Mouse (Mus musculus): ENCODE measurements around the gene Cox6b2. TPM values are rescaled to one million over a fixed set of nuclear protein-coding genes. Genes with fewer than 3 reads are reported as not detected.

Cox6b2 gene
- polyA plus RNA-seq, 1 experiment from 2014 or later = 70.0 TPM

DNA sequence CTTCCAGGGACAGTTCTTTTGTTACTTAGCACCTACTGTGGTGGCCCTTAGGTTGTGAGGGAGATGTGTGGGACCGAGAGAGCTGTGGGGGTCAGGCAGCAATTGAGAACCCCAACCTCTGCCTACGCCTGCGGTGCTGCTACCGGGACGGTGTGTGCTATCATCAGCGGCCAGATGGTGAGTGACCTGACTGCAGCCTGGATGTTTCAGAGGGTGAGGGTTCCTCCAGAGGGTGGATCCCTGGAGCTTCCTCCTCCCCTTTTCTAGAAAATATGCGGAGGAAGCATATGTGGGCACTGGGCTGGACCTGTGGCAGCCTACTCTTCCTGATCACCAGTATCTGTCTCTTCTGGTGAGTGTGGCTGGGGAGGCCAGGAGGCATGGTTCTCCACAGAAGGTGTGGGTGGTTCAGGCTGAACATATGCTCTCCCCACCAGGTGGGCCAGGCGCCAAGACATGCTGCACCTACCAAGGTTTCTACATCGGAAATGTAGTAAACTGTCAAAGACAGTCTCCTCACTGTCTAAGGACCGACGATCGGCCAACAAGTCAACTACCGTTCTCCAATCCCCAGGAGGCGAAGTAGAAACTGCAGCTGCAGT, 30.9 kb upstream of the Cox6b2 start:
- no peaks in the 10 kb centered on the region for H3K36me3 ChIP-seq
- H3K27ac ChIP-seq = no peak overlapping the region
- no peak for ATAC-seq (ENCODE audit: insufficient number of reproducible peaks, insufficient read depth, low FRiP score, low TSS enrichment, low read depth)
- no peak overlapping the region for H3K4me3 ChIP-seq (replicated peaks)
- no peaks in the 10 kb centered on the region for H3K9me3 ChIP-seq
- H3K4me1 ChIP-seq (replicated peaks) = peaks cover 11% of the 10 kb centered on the region
- WGBS = 85% methylated on average over 14 of the region's 14 CpGs
- H3K27me3 ChIP-seq = peaks cover 39% of the 10 kb centered on the region
- H3K9ac ChIP-seq (replicated peaks) = 0 out of 2 replicates have a peak overlapping the region, but pooled peaks have one; percentile 4
- no peak overlapping the region for H3K4me2 ChIP-seq

DNA sequence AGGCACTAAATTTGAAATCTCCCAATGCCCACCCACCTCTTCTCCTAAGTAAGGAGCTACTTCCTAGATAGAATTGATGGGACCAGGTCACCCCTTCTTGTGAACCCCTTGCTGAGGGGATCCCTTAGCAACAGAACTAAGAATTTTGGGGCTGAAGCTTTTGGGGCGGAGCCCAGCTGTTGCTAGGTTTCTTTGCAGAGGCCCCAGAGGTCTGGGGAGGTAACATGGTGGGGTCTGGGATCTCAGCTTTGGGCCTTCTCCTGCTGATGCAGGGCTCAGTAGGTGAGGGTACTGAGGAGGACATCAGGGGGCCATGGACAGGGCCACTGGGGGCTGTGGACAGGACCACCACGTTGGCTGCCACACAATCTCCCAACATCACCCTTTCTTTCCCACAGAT, 29.9 kb upstream of the Cox6b2 start, which contains the start of the genes Il11 and Tmem190:
Gene Il11 (minus strand): TSS at position 101 of the 400 bp plus-strand sequence.
Gene Tmem190 (plus strand): TSS at position 179 of the 400 bp plus-strand sequence.
- no peak for ATAC-seq (ENCODE audit: insufficient number of reproducible peaks, insufficient read depth, low FRiP score, low TSS enrichment, low read depth)
- no peak within 1 kb of the TSS for H3K27ac ChIP-seq
- peaks cover 13% of the 10 kb centered on the region for H3K4me1 ChIP-seq (replicated peaks)
- no peak within 1 kb of the TSS for H3K4me2 ChIP-seq
- WGBS = 94% methylated on average over 2 of the region's 2 CpGs
- H3K27me3 ChIP-seq = peaks cover 45% of the 10 kb centered on the region
- H3K9ac ChIP-seq (replicated peaks) = 0 out of 2 replicates have a peak within 1 kb of the TSS, but pooled peaks have one; percentile 4
- no peaks in the 10 kb centered on the region for H3K36me3 ChIP-seq
- H3K4me3 ChIP-seq (replicated peaks) = no peak within 1 kb of the TSS
- H3K9me3 ChIP-seq = no peaks in the 10 kb centered on the region

DNA sequence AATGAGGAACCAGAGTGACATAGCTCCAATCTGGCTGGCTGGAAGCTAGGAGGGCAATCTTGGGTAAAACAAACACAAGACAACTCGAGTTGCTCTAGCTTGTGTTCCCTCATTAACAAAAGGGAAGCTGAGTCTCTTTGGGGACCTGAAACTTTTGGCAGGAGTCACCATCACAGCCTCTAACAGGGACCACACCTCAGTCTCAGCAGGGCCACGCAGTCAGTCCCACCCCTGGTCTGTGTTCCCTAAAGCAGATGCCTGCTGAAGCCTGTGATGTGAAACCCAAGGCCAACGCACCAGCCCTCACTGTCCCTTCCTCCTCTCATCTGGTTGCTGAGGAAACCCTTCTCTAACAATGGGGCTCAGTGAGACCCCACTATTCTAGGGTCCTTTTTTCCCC, 29.2 kb upstream of the Cox6b2 start:
- Histone ChIP-seq H3K27me3 (peaks cover 49% of the 10 kb centered on the region), H3K9me3 (no peaks in the 10 kb centered on the region), H3K4me3 (replicated peaks) (no peak overlapping the region), H3K4me2 (no peak overlapping the region), H3K36me3 (no peaks in the 10 kb centered on the region), H3K4me1 (replicated peaks) (peaks cover 20% of the 10 kb centered on the region), H3K27ac (no peak overlapping the region), H3K9ac (replicated peaks) (no peak overlapping the region)
- WGBS = 45% methylated on average over 3 of the region's 3 CpGs
- ATAC-seq (ENCODE audit: insufficient number of reproducible peaks, insufficient read depth, low FRiP score, low TSS enrichment, low read depth) = no peak

DNA sequence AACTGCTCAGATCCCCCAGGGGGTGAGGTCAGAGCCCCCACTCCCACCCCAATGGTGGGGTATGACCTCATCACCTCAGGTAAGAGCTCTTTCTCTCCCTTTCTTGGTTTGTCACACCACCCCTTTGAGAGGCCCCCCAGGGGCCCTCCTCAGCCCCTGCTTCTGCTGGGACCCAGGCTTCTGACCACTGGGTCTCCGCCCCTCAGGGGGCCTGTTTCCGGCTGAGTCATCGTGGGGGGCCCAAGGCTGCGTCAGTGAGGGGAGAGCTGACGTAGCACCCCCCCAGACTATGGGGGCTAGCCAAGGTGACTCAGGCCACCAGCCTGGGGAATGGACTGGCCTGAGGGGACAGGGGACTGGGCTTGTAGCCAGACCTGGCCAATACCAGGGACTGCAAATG, 27.0 kb upstream of the Cox6b2 start:
- H3K9ac ChIP-seq (replicated peaks) = no peak overlapping the region; the same call in 1 of the 2 replicates
- H3K4me1 ChIP-seq (replicated peaks) = peaks cover 24% of the 10 kb centered on the region
- H3K4me2 ChIP-seq = no peak overlapping the region
- peaks cover 71% of the 10 kb centered on the region for H3K27me3 ChIP-seq
- no peaks in the 10 kb centered on the region for H3K9me3 ChIP-seq
- 46% methylated on average over 5 of the region's 5 CpGs for WGBS
- no peaks in the 10 kb centered on the region for H3K36me3 ChIP-seq
- no peak overlapping the region for H3K27ac ChIP-seq
- no peak for ATAC-seq (ENCODE audit: insufficient number of reproducible peaks, insufficient read depth, low FRiP score, low TSS enrichment, low read depth)
- H3K4me3 ChIP-seq (replicated peaks) = no peak overlapping the region

DNA sequence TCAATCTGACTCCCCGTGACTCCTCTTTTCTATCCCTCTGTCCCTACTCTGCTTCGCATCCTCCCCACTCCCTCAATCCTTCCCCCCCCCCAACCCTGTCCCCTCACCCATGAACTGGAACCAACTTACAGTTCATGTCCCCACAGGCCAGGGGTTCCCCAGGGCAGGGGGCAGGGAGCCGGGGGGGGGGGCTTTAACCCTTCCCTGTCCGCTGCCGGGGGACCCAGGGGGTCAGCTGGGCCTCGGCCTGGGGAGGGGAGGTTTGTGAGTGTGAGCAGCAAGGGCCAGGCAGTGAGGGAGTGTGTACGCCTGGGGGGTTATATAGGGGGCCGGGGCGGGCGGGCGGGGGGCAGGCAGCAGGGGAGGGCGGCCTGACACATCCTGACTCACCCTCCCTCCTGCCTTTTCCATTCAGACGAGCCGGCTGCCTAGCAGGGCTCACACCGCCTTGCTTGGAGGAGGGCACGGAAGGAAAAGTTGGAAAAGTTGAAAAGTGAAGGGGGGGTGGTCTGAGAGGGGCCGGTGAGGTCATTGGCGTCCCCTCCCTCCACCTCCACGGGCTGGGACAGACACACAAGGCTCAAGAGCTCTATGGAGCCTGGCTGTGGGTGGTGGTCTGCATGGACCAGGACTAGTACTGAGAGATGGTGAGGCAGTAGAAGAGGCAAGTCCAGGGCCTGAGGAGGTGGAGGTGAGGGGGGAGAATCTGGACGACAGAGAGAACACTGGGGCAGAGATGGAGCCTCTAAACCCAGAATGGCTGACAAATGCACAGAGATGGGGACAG, 25.1 kb upstream of the Cox6b2 start:
- 0 out of 2 replicates have a peak, but pooled peaks have one; percentile 13 for ATAC-seq (ENCODE audit: insufficient number of reproducible peaks, insufficient read depth, low FRiP score, low TSS enrichment, low read depth)
- peaks cover 79% of the 10 kb centered on the region for H3K27me3 ChIP-seq
- peak overlapping the region; percentile 34; the same call in 1 of the 2 replicates for H3K4me3 ChIP-seq (replicated peaks)
- 5% methylated on average over 14 of the region's 20 CpGs for WGBS
- H3K4me2 ChIP-seq = peak overlapping the region; percentile 54
- peak overlapping the region; percentile 19; the same call in 1 of the 2 replicates for H3K9ac ChIP-seq (replicated peaks)
- H3K27ac ChIP-seq = no peak overlapping the region
- peaks cover 24% of the 10 kb centered on the region for H3K4me1 ChIP-seq (replicated peaks)
- no peaks in the 10 kb centered on the region for H3K9me3 ChIP-seq
- H3K36me3 ChIP-seq = no peaks in the 10 kb centered on the region

DNA sequence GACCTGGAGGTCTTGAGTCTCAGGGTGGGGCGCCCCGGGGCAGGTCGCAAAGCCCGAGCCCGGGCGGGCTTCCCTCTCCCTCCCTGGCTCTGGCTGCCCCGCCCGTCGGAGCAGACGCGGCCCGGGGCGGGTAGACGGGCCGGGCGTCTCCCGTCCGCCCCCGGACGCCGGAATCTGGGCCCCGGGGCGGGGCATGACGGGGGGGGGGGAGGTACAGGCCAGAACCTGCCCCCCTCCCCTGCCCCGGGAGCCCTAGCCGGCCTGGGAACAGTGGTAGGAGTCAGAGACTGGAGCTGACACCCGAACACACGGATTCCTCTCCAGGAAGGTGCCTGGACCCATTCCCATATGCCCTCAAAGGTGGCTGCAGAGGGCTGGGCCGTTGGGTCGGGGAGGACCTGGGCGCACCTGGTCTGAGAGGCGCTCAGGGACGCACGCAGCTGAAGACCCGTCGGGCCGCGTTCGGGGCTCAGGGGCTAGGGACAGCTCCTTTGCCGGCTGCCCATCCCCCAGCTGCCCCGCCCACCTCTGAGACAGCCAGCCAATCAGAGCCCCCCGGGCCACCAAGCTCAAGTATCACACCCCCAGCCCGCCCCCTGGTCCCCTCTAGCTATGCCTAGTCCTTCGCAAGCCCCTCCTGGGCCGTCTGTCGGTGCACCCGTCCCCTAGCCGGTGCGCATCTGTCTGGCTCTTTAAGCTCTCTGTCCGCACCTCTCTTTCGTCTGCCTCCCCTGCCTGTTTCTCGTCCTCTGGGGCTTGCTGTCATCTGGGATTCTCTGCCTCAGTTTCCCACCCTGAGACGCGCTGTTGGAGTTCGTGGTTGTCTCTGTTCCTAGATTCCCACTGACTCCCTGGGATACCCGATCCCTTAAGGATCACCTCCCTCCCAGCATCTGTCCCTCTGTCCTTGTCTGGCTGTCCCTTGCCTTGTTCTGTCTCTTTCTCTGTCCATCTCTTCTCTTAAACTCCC, 24.3 kb upstream of the Cox6b2 start:
- peak; percentile 85 for ATAC-seq (ENCODE audit: insufficient number of reproducible peaks, insufficient read depth, low FRiP score, low TSS enrichment, low read depth)
- 1% methylated on average over 41 of the region's 56 CpGs for WGBS
- H3K27me3 ChIP-seq = peaks cover 71% of the 10 kb centered on the region
- peaks cover 24% of the 10 kb centered on the region for H3K4me1 ChIP-seq (replicated peaks)
- no peaks in the 10 kb centered on the region for H3K9me3 ChIP-seq
- H3K4me3 ChIP-seq (replicated peaks) = peak overlapping the region; percentile 34
- no peak overlapping the region for H3K27ac ChIP-seq
- H3K9ac ChIP-seq (replicated peaks) = peak overlapping the region; percentile 19; the same call in 1 of the 2 replicates
- no peaks in the 10 kb centered on the region for H3K36me3 ChIP-seq
- peak overlapping the region; percentile 54 for H3K4me2 ChIP-seq

DNA sequence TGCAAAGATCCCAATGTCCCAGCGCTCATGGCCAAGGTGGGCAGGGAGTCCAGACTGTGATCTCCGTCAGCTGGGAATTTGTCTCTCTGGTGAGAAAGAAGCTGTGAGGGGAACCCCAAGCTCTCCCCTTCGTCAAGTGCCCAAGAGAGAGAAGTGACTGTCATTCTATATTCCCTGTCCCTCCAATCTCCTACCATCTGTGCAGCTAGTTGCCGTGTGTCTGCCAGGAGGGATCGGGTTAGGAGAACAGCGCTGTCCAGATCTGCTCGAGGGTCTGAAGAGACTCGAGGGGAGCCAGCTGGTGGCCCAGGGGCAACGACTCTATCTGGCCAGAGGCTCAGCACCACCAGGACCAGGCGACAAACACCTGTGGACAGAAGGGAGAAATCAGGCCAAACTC, 23.2 kb upstream of the Cox6b2 start:
- no peak overlapping the region for H3K4me2 ChIP-seq
- peaks cover 61% of the 10 kb centered on the region for H3K27me3 ChIP-seq
- H3K27ac ChIP-seq = no peak overlapping the region
- no peak overlapping the region for H3K9ac ChIP-seq (replicated peaks)
- H3K36me3 ChIP-seq = no peaks in the 10 kb centered on the region
- peaks cover 22% of the 10 kb centered on the region for H3K4me1 ChIP-seq (replicated peaks)
- ATAC-seq (ENCODE audit: insufficient number of reproducible peaks, insufficient read depth, low FRiP score, low TSS enrichment, low read depth) = no peak
- WGBS = 50% methylated on average over 10 of the region's 10 CpGs
- no peaks in the 10 kb centered on the region for H3K9me3 ChIP-seq
- H3K4me3 ChIP-seq (replicated peaks) = no peak overlapping the region

DNA sequence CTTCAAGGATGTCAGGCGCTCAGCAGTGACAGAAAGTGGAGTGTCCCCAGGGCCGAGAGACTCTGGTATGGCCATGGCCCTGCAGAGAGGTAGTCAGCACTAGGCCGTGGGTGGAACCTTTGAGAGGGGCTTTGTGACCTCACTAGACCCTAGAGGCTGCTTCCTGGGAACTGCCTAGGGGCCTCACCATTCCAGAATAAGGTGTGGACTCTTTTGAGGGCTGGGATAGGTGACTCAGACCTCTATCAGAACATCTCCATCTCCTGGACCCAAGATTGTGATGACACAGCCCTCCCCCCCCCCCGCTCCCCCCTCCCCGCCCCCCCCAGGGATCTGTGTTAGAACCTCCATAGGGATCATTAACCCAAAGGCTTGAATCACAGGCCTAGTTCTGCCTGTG, 18.3 kb upstream of the Cox6b2 start, which contains the start of gene Fam71e2:
Gene Fam71e2 (minus strand): TSS at position 101 of the 400 bp plus-strand sequence.
- no peak within 1 kb of the TSS for H3K4me3 ChIP-seq (replicated peaks)
- no peak within 1 kb of the TSS for H3K4me2 ChIP-seq
- no peak for ATAC-seq (ENCODE audit: insufficient number of reproducible peaks, insufficient read depth, low FRiP score, low TSS enrichment, low read depth)
- WGBS = 65% methylated on average over 3 of the region's 5 CpGs
- no peak within 1 kb of the TSS; the same call in 1 of the 2 replicates for H3K9ac ChIP-seq (replicated peaks)
- no peaks in the 10 kb centered on the region for H3K4me1 ChIP-seq (replicated peaks)
- H3K27me3 ChIP-seq = peaks cover 21% of the 10 kb centered on the region
- H3K36me3 ChIP-seq = no peaks in the 10 kb centered on the region
- H3K9me3 ChIP-seq = no peaks in the 10 kb centered on the region
- no peak within 1 kb of the TSS for H3K27ac ChIP-seq

DNA sequence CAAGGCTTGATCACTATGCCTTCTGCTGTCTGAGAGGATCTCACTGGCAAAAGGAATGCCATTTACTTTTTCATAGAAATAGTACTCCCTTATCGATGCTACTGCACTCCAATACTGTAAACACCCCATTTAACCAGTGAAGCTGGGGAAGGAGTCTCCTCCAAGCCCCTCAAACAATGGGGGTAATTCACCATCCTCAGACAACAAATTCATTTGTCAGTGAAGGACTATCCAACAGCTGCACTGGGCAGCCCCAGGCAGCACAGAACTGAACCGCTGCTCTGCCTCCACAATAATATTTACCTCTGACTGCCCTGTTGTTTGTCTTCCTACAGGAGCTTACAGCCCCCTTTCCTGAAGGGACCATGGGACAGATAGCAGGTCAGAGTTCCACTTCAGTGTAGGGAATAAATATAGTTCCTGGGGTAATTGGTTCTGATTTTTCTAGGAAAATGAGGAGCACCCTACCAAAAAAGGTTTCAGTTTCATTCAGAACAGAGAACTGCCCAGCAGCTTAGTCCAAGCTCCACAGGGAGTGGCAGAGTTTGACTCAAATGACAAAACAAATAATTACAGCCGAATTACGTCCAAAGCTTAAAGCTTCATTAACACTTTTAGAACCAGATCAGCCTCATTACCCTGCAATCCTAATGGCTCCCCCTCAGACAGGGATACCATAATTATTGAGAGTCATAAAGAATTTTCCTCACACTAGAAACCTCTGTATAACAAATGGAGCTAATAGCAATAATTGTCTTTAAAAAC, 12.2 kb upstream of the Cox6b2 start:
- Histone ChIP-seq H3K27ac (no peak overlapping the region), H3K9ac (replicated peaks) (peak overlapping the region; percentile 14; the same call in 1 of the 2 replicates), H3K27me3 (no peaks in the 10 kb centered on the region), H3K4me3 (replicated peaks) (no peak overlapping the region), H3K9me3 (no peaks in the 10 kb centered on the region), H3K4me2 (peak overlapping the region; percentile 7; the same call in 1 of the 2 replicates), H3K36me3 (no peaks in the 10 kb centered on the region), H3K4me1 (replicated peaks) (no peaks in the 10 kb centered on the region)
- ATAC-seq (ENCODE audit: insufficient number of reproducible peaks, insufficient read depth, low FRiP score, low TSS enrichment, low read depth) = no peak
- WGBS = 19% methylated on average over 4 of the region's 4 CpGs

DNA sequence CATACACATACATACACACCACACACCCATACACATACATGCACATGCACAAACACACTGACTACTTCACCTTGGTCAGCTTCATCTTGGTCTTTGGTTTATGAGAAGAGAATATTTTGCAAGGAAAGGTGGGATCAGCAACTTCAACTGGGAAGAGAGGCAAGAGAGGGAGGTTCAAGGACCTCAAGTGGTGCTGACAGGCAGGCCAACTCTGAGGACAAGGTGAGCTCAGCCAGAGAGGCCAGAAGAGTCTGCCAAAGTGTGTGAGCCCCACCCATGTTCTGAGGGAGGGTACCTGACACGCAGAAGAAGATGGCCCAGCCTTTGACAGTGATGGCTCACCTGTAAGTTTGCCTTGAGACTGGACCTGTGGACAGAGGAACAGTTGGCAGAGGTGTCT, 6.8 kb upstream of the Cox6b2 start:
- Histone ChIP-seq H3K9me3 (0 out of 2 replicates have a peak, but pooled peaks cover 5% of the 10 kb centered on the region), H3K36me3 (no peaks in the 10 kb centered on the region), H3K27ac (no peak overlapping the region), H3K4me1 (replicated peaks) (no peaks in the 10 kb centered on the region), H3K4me3 (replicated peaks) (no peak overlapping the region), H3K9ac (replicated peaks) (no peak overlapping the region), H3K4me2 (no peak overlapping the region), H3K27me3 (no peaks in the 10 kb centered on the region)
- 50% methylated on average over 1 of the region's 1 CpGs for WGBS
- no peak for ATAC-seq (ENCODE audit: insufficient number of reproducible peaks, insufficient read depth, low FRiP score, low TSS enrichment, low read depth)

All from limb, embryonic 12.5 days (tissue).